Mouse (Mus musculus) C2C12 (cell line): ENCODE measurements around the gene 4930430F08Rik.

Source experiments
- CTCF ChIP-seq: IDR thresholded peaks from one replicate; pipeline ENCODE4 v1.5.1; 2011; ENCODE audit not compliant: control insufficient read depth, insufficient read depth, insufficient read length
- MAX ChIP-seq: IDR thresholded peaks from one replicate; pipeline ENCODE4 v1.6.1; 2011; ENCODE audit warnings: mild to moderate bottlenecking, control low read depth

- TF ChIP-seq CTCF (no peak), MAX (no peak)
Measured at GRCm38 (mm10) chr10:100604254-100604653, 14.0 kb upstream of the 4930430F08Rik start.
